Mouse (Mus musculus) testis, adult 2 months (tissue): ENCODE measurements around the gene Adnp. TPM values are rescaled to one million over a fixed set of nuclear protein-coding genes. Genes with fewer than 3 reads are reported as not detected.

Experiments used
- H3K27ac ChIP-seq: fragments of 200-500 bp; 2 replicates; pipeline ENCODE4 v1.5.1; 2012; ENCODE audit warnings: low read depth, low read length; ENCODE audit not compliant: control insufficient read depth, insufficient read depth
- H3K27me3 ChIP-seq: fragments of 200-500 bp; 2 replicates; pipeline ENCODE4 v1.6.1; 2012; ENCODE audit warnings: mild to moderate bottlenecking, low read length, moderate library complexity; ENCODE audit not compliant: control insufficient read depth, insufficient read depth
- H3K36me3 ChIP-seq: fragments of 200-500 bp; 2 replicates; pipeline ENCODE4 v1.6.1; 2012; ENCODE audit warnings: mild to moderate bottlenecking, low read length; ENCODE audit not compliant: control insufficient read depth, insufficient read depth
- H3K4me1 ChIP-seq: fragments of 200-500 bp; 2 replicates; pipeline ENCODE4 v1.6.1; 2012; ENCODE audit warnings: low read length; ENCODE audit not compliant: control insufficient read depth, insufficient read depth
- H3K4me3 ChIP-seq: fragments of 200-500 bp; 2 replicates; pipeline ENCODE4 v1.5.1; 2012; ENCODE audit warnings: low read depth, mild to moderate bottlenecking, low read length, moderate library complexity, mixed read lengths; ENCODE audit not compliant: control insufficient read depth
- CTCF ChIP-seq: fragments of 200-500 bp; IDR thresholded peaks from 2 replicates; pipeline ENCODE4 v1.5.1; 2012; ENCODE audit warnings: low read depth, mild to moderate bottlenecking, inconsistent platforms, low read length, moderate library complexity; ENCODE audit not compliant: control insufficient read depth, insufficient read depth, insufficient replicate concordance
- POLR2A ChIP-seq: fragments of 200-500 bp; IDR thresholded peaks from 2 replicates; pipeline ENCODE4 v1.6.1; 2012; ENCODE audit warnings: low read depth, mild to moderate bottlenecking, inconsistent platforms, low read length, moderate library complexity; ENCODE audit not compliant: control insufficient read depth
- polyA plus RNA-seq: library from polyadenylated mRNA; depleted of rRNA; stranded (reverse); fragments of >200 nt; gene quantifications from 2 replicates; pipeline ENCODE4 v1.2.3, GENCODE M21; 2012

Gene Adnp
- polyA plus RNA-seq, 1 experiment = 23.8 TPM

- Histone ChIP-seq H3K27me3 (no peaks in the 10 kb centered on the region), H3K27ac (no peak overlapping the region), H3K36me3 (peaks cover 1% of the 10 kb centered on the region), H3K4me3 (no peak overlapping the region), H3K4me1 (no peaks in the 10 kb centered on the region)
- TF ChIP-seq POLR2A (no peak), CTCF (no peak)
These were observed 15.1 kb downstream of the Adnp start for GRCm38 (mm10) chr2:168191856-168192255.

- TF ChIP-seq CTCF (no peak), POLR2A (no peak)
- H3K4me3 ChIP-seq = no peak overlapping the region
- H3K27ac ChIP-seq = no peak overlapping the region
- no peaks in the 10 kb centered on the region for H3K36me3 ChIP-seq
- H3K4me1 ChIP-seq = no peaks in the 10 kb centered on the region
- no peaks in the 10 kb centered on the region for H3K27me3 ChIP-seq
These were observed 31.0 kb downstream of the Adnp start for GRCm38 (mm10) chr2:168175946-168176345.

GRCm38 (mm10) chr2:168170167-168170685 is 36.7 kb downstream of the Adnp start:
- Histone ChIP-seq H3K4me1 (peaks cover 12% of the 10 kb centered on the region), H3K27ac (no peak overlapping the region), H3K4me3 (no peak overlapping the region)

GRCm38 (mm10) chr2:168169800-168170113 is 37.2 kb downstream of the Adnp start:
- no peaks in the 10 kb centered on the region for H3K36me3 ChIP-seq
- TF ChIP-seq CTCF (no peak), POLR2A (no peak)
- peaks cover 12% of the 10 kb centered on the region for H3K4me1 ChIP-seq
- H3K27me3 ChIP-seq = no peaks in the 10 kb centered on the region
- H3K27ac ChIP-seq = no peak overlapping the region
- no peak overlapping the region for H3K4me3 ChIP-seq

More at GRCm38 (mm10) chr2:168170167-168170685, 36.7 kb downstream of the Adnp start:
- TF ChIP-seq POLR2A (no peak), CTCF (no peak)
- Histone ChIP-seq H3K27me3 (no peaks in the 10 kb centered on the region), H3K36me3 (no peaks in the 10 kb centered on the region)

GRCm38 (mm10) chr2:168168892-168169799 is 37.8 kb downstream of the Adnp start:
- no peak overlapping the region for H3K27ac ChIP-seq
- TF ChIP-seq CTCF = no peak
- no peak for TF ChIP-seq POLR2A
- H3K27me3 ChIP-seq = no peaks in the 10 kb centered on the region
- H3K4me3 ChIP-seq = no peak overlapping the region
- H3K36me3 ChIP-seq = no peaks in the 10 kb centered on the region
- H3K4me1 ChIP-seq = peaks cover 12% of the 10 kb centered on the region

- TF ChIP-seq POLR2A = no peak
- TF ChIP-seq CTCF = no peak
- Histone ChIP-seq H3K27me3 (no peaks in the 10 kb centered on the region), H3K4me1 (peaks cover 12% of the 10 kb centered on the region), H3K36me3 (no peaks in the 10 kb centered on the region), H3K4me3 (no peak overlapping the region), H3K27ac (no peak overlapping the region)
These were observed 39.1 kb downstream of the Adnp start for GRCm38 (mm10) chr2:168167781-168168180.

GRCm38 (mm10) chr2:168166750-168167460 is 40.0 kb downstream of the Adnp start:
- Histone ChIP-seq H3K27ac (no peak overlapping the region), H3K4me3 (peak overlapping the region; percentile 47), H3K4me1 (peaks cover 15% of the 10 kb centered on the region), H3K27me3 (no peaks in the 10 kb centered on the region), H3K36me3 (no peaks in the 10 kb centered on the region)
- TF ChIP-seq POLR2A = no peak
- no peak for TF ChIP-seq CTCF
